Mouse (Mus musculus) T-helper 2 cell (primary cell): ENCODE measurements at regions not wholly inside any gene's neighbourhood (a gene's known extent, or its start where the extent isn't known, plus 50 kb on each side); places are given as distances from the start of the nearest gene placed in this dataset.

ENCODE experiments used
- in situ Hi-C: fragments of 300-600 bp; cut with MboI, MseI; formaldehyde crosslinking; loops from one replicate; pipeline ENCODE4 v1.15.1; 2025; ENCODE audit warnings: high pct_unique_total_duplicates

GRCm38 (mm10) chr2:128217784-128218467 lies 92.1 kb downstream of the Bcl2l11 start:
- in situ Hi-C loops, result loop anchor here (5.0 kb wide), 1 partner anchor 184 kb away; no protein-coding TSS in a partner anchor

- in situ Hi-C loops, result loop anchor here (5.0 kb wide), 1 partner anchor 183 kb away; no protein-coding TSS in a partner anchor
Observed at GRCm38 (mm10) chr2:128218961-128219360, 93.1 kb downstream of the Bcl2l11 start.

GRCm38 (mm10) chr2:128221055-128221454 lies 95.2 kb downstream of the Bcl2l11 start:
- in situ Hi-C loops, result no loop called here

GRCm38 (mm10) chr2:128221657-128222056 lies 95.8 kb downstream of the Bcl2l11 start:
- in situ Hi-C loops, result no loop called here

GRCm38 (mm10) chr2:128226465-128227047 lies 100.7 kb downstream of the Bcl2l11 start:
- in situ Hi-C loops, result no loop called here

GRCm38 (mm10) chr2:128229730-128230129 lies 103.9 kb downstream of the Bcl2l11 start:
- in situ Hi-C loops, result no loop called here

- in situ Hi-C loops, result no loop called here
Observed at GRCm38 (mm10) chr2:128230921-128231320, 105.1 kb downstream of the Bcl2l11 start.

GRCm38 (mm10) chr2:128231338-128231737 lies 105.5 kb downstream of the Bcl2l11 start:
- in situ Hi-C loops, result no loop called here

- in situ Hi-C loops, result no loop called here
Observed at GRCm38 (mm10) chr2:128232027-128232426, 106.2 kb downstream of the Bcl2l11 start.

GRCm38 (mm10) chr2:128235127-128235526 lies 109.3 kb downstream of the Bcl2l11 start:
- in situ Hi-C loops, result no loop called here

- in situ Hi-C loops, result no loop called here
Observed at GRCm38 (mm10) chr2:128239451-128239850, 113.6 kb downstream of the Bcl2l11 start.

- in situ Hi-C loops, result no loop called here
Observed at GRCm38 (mm10) chr2:128240054-128240453, 114.2 kb downstream of the Bcl2l11 start.

- in situ Hi-C loops, result no loop called here
Observed at GRCm38 (mm10) chr2:128240536-128241279, 114.9 kb downstream of the Bcl2l11 start.

GRCm38 (mm10) chr2:128241280-128241665 lies 115.4 kb downstream of the Bcl2l11 start:
- in situ Hi-C loops, result no loop called here

- in situ Hi-C loops, result no loop called here
Observed at GRCm38 (mm10) chr2:128245544-128245943, 119.7 kb downstream of the Bcl2l11 start.

- in situ Hi-C loops, result no loop called here
Observed at GRCm38 (mm10) chr2:128247967-128248366, 122.1 kb downstream of the Bcl2l11 start.

GRCm38 (mm10) chr2:128249188-128249587 lies 123.3 kb downstream of the Bcl2l11 start:
- in situ Hi-C loops, result no loop called here

- in situ Hi-C loops, result no loop called here
Observed at GRCm38 (mm10) chr2:128249607-128250006, 123.8 kb downstream of the Bcl2l11 start.

- in situ Hi-C loops, result no loop called here
Observed at GRCm38 (mm10) chr2:128250841-128251240, 125.0 kb downstream of the Bcl2l11 start.

GRCm38 (mm10) chr2:128256651-128257050 lies 130.8 kb downstream of the Bcl2l11 start:
- in situ Hi-C loops, result no loop called here

GRCm38 (mm10) chr2:128257262-128257661 lies 131.4 kb downstream of the Bcl2l11 start:
- in situ Hi-C loops, result no loop called here

- in situ Hi-C loops, result no loop called here
Observed at GRCm38 (mm10) chr2:128263880-128264279, 138.0 kb downstream of the Bcl2l11 start.
